Mouse (Mus musculus) intestine, embryonic 15.5 days (tissue): ENCODE results near the gene Dlx5. TPM values are rescaled to one million over a fixed set of nuclear protein-coding genes. Genes with fewer than 3 reads are reported as not detected.

ENCODE experiments used
- ATAC-seq: fragments of 200-750 bp; cut with Nextera tagmentation; 2 replicates; pipeline ENCODE4 v1.8.0; 2017; ENCODE audit warnings: moderate TSS enrichment, moderate library complexity
- H3K27ac ChIP-seq: fragments of 300-500 bp; sonication (generic); 2 replicates; pipeline ENCODE4 v1.5.1; 2015; ENCODE audit warnings: mild to moderate bottlenecking, inconsistent platforms
- H3K27me3 ChIP-seq: fragments of 300-500 bp; sonication (generic); replicated peaks from 2 replicates; pipeline ENCODE4 v1.6.1; 2015; ENCODE audit warnings: inconsistent platforms
- H3K36me3 ChIP-seq: fragments of 300-500 bp; sonication (generic); 2 replicates; pipeline ENCODE4 v1.6.1; 2015; ENCODE audit warnings: inconsistent platforms
- H3K4me1 ChIP-seq: fragments of 300-500 bp; sonication (generic); replicated peaks from 2 replicates; pipeline ENCODE4 v1.6.1; 2015; ENCODE audit warnings: inconsistent platforms
- H3K4me2 ChIP-seq: fragments of 300-500 bp; sonication (generic); replicated peaks from 2 replicates; pipeline ENCODE4 v1.6.1; 2015; ENCODE audit warnings: mild to moderate bottlenecking, inconsistent platforms
- H3K4me3 ChIP-seq: fragments of 300-500 bp; sonication (generic); replicated peaks from 2 replicates; pipeline ENCODE4 v1.5.1; 2015; ENCODE audit warnings: inconsistent platforms
- H3K9ac ChIP-seq: fragments of 300-500 bp; sonication (generic); 2 replicates; pipeline ENCODE4 v1.6.1; 2015; ENCODE audit warnings: inconsistent platforms
- H3K9me3 ChIP-seq: fragments of 300-500 bp; sonication (generic); 2 replicates; pipeline ENCODE4 v1.6.1; 2016; ENCODE audit warnings: inconsistent platforms
- WGBS: fragments of 180-500 bp; shearing (Covaris S2); methylation state at CpG from one replicate; pipeline ENCODE4 v1.1.7; 2015; 5-methylcytosine and 5-hydroxymethylcytosine counted together
- polyA plus RNA-seq: library from polyadenylated mRNA; unstranded; fragments of >200 nt; fragmentation: Nextera tagmentation; extraction: Ambion mirVana; gene quantifications from 2 replicates; pipeline ENCODE4 v1.2.1, GENCODE M21; 2015

The Dlx5 gene
- polyA plus RNA-seq, 1 experiment from 2014 or later = 2.1 TPM

- peaks cover 27% of the 10 kb centered on the region for H3K4me1 ChIP-seq
- WGBS = 6% methylated on average over 11 of the region's 11 CpGs
- H3K27me3 ChIP-seq = peaks cover 86% of the 10 kb centered on the region
- no peak overlapping the region for H3K27ac ChIP-seq
- no peaks in the 10 kb centered on the region for H3K9me3 ChIP-seq
- no peaks in the 10 kb centered on the region for H3K36me3 ChIP-seq
- H3K4me3 ChIP-seq = no peak overlapping the region
- ATAC-seq = no peak
- peak overlapping the region; percentile 84; the same call in 1 of the 2 replicates for H3K4me2 ChIP-seq
- no peak overlapping the region for H3K9ac ChIP-seq
Measured at GRCm38 (mm10) chr6:6861798-6862428, 20.0 kb downstream of the Dlx5 start.

- peaks cover 88% of the 10 kb centered on the region for H3K27me3 ChIP-seq
- WGBS = 1% methylated on average over 21 of the region's 21 CpGs
- no peak overlapping the region for H3K27ac ChIP-seq
- H3K4me1 ChIP-seq = peaks cover 27% of the 10 kb centered on the region
- no peak overlapping the region for H3K4me3 ChIP-seq
- H3K9me3 ChIP-seq = no peaks in the 10 kb centered on the region
- 0 out of 2 replicates have a peak overlapping the region, but pooled peaks have one; percentile 30 for H3K4me2 ChIP-seq
- no peaks in the 10 kb centered on the region for H3K36me3 ChIP-seq
- H3K9ac ChIP-seq = no peak overlapping the region
- ATAC-seq = no peak
Measured at GRCm38 (mm10) chr6:6861086-6861797, 20.6 kb downstream of the Dlx5 start.

GRCm38 (mm10) chr6:6860411-6861085 lies 21.3 kb downstream of the Dlx5 start:
- Histone ChIP-seq H3K27me3 (peaks cover 88% of the 10 kb centered on the region), H3K9me3 (no peaks in the 10 kb centered on the region), H3K4me1 (peaks cover 27% of the 10 kb centered on the region), H3K36me3 (no peaks in the 10 kb centered on the region), H3K4me2 (peak overlapping the region; percentile 30; the same call in 1 of the 2 replicates), H3K27ac (no peak overlapping the region), H3K9ac (no peak overlapping the region), H3K4me3 (no peak overlapping the region)
- ATAC-seq = no peak
- under 1% methylated on average over 33 of the region's 33 CpGs for WGBS

- H3K4me2 ChIP-seq = peak overlapping the region; percentile 30; the same call in 1 of the 2 replicates
Measured at GRCm38 (mm10) chr6:6859950-6860410, 21.9 kb downstream of the Dlx5 start.

GRCm38 (mm10) chr6:6859111-6859949 lies 22.6 kb downstream of the Dlx5 start:
- 4% methylated on average over 19 of the region's 19 CpGs for WGBS
- Histone ChIP-seq H3K36me3 (no peaks in the 10 kb centered on the region), H3K9me3 (no peaks in the 10 kb centered on the region), H3K27ac (no peak overlapping the region), H3K4me1 (peaks cover 27% of the 10 kb centered on the region), H3K4me3 (no peak overlapping the region), H3K4me2 (no peak overlapping the region), H3K9ac (no peak overlapping the region), H3K27me3 (peaks cover 89% of the 10 kb centered on the region)
- no peak for ATAC-seq

More at GRCm38 (mm10) chr6:6859950-6860410, 21.9 kb downstream of the Dlx5 start:
- peaks cover 27% of the 10 kb centered on the region for H3K4me1 ChIP-seq
- no peak for ATAC-seq
- no peak overlapping the region for H3K27ac ChIP-seq
- no peak overlapping the region for H3K4me3 ChIP-seq
- no peak overlapping the region for H3K9ac ChIP-seq
- WGBS = 1% methylated on average over 21 of the region's 21 CpGs
- peaks cover 88% of the 10 kb centered on the region for H3K27me3 ChIP-seq
- H3K36me3 ChIP-seq = no peaks in the 10 kb centered on the region
- no peaks in the 10 kb centered on the region for H3K9me3 ChIP-seq

GRCm38 (mm10) chr6:6858571-6858970 lies 23.3 kb downstream of the Dlx5 start:
- WGBS = 0% methylated on average over 1 of the region's 1 CpGs
- ATAC-seq = no peak
- no peak overlapping the region for H3K9ac ChIP-seq
- H3K27me3 ChIP-seq = peaks cover 85% of the 10 kb centered on the region
- no peak overlapping the region for H3K27ac ChIP-seq
- no peak overlapping the region for H3K4me3 ChIP-seq
- no peak overlapping the region for H3K4me2 ChIP-seq
- H3K9me3 ChIP-seq = no peaks in the 10 kb centered on the region
- H3K4me1 ChIP-seq = peaks cover 22% of the 10 kb centered on the region
- H3K36me3 ChIP-seq = no peaks in the 10 kb centered on the region

DNA sequence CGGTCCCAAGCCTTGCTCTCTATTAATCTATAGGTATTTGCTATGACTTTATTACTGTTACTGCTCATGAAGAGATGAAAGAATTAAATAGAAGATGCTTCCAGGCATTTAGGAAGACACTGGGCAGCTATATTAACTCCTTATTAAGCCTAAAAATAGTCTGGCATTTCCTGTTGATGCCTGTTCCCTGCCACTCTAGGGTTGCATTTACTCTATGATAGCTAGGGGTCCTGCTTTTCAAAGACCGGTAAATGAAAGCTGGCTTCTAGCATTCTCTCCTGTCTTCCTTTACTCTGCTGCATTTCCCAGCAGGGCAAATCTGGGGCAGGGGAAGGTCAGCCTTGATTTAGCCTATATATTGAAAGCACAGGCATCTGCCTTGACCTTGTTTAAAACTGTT lies 24.1 kb downstream of the Dlx5 start:
- 11% methylated on average over 2 of the region's 2 CpGs for WGBS
- H3K36me3 ChIP-seq = no peaks in the 10 kb centered on the region

GRCm38 (mm10) chr6:6856881-6857280 lies 25.0 kb downstream of the Dlx5 start:
- H3K27me3 ChIP-seq = peaks cover 85% of the 10 kb centered on the region

More for the DNA sequence above, 24.1 kb downstream of the Dlx5 start:
- Histone ChIP-seq H3K4me1 (peaks cover 15% of the 10 kb centered on the region), H3K27me3 (peaks cover 84% of the 10 kb centered on the region), H3K27ac (no peak overlapping the region), H3K9ac (no peak overlapping the region), H3K4me3 (no peak overlapping the region), H3K9me3 (no peaks in the 10 kb centered on the region), H3K4me2 (no peak overlapping the region)
- ATAC-seq = no peak

DNA sequence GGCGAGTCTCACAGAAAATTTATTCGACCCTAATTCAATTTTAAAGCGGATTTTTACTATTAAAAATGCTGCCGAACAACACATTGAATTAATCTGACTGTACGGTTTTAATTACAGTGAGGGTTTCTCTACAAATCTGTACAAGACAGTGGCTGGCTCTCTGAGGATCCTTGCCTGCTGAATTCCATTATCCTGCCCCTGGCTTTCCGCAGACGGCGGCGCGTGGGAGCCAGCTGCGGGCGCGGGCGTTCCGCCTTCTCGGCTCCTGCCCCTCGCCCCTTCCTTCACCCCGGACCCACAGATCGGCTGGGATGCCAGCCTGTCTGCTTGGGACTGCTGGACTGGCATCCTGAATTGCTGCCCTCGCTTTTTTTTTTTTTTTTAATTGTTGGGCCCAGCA lies 25.6 kb downstream of the Dlx5 start:
- ATAC-seq = no peak
- no peaks in the 10 kb centered on the region for H3K9me3 ChIP-seq
- peaks cover 89% of the 10 kb centered on the region for H3K27me3 ChIP-seq
- no peak overlapping the region for H3K4me3 ChIP-seq
- no peak overlapping the region for H3K27ac ChIP-seq
- peaks cover 11% of the 10 kb centered on the region; the same call in 1 of the 2 replicates for H3K4me1 ChIP-seq
- no peaks in the 10 kb centered on the region for H3K36me3 ChIP-seq
- 2% methylated on average over 20 of the region's 20 CpGs for WGBS
- no peak overlapping the region for H3K9ac ChIP-seq
- no peak overlapping the region for H3K4me2 ChIP-seq

More at GRCm38 (mm10) chr6:6856881-6857280, 25.0 kb downstream of the Dlx5 start:
- WGBS = 6% methylated on average over 4 of the region's 4 CpGs
- peaks cover 11% of the 10 kb centered on the region; the same call in 1 of the 2 replicates for H3K4me1 ChIP-seq
- H3K36me3 ChIP-seq = no peaks in the 10 kb centered on the region
- no peak for ATAC-seq
- H3K4me3 ChIP-seq = no peak overlapping the region
- H3K4me2 ChIP-seq = no peak overlapping the region
- H3K9me3 ChIP-seq = no peaks in the 10 kb centered on the region
- H3K27ac ChIP-seq = no peak overlapping the region
- H3K9ac ChIP-seq = no peak overlapping the region

DNA sequence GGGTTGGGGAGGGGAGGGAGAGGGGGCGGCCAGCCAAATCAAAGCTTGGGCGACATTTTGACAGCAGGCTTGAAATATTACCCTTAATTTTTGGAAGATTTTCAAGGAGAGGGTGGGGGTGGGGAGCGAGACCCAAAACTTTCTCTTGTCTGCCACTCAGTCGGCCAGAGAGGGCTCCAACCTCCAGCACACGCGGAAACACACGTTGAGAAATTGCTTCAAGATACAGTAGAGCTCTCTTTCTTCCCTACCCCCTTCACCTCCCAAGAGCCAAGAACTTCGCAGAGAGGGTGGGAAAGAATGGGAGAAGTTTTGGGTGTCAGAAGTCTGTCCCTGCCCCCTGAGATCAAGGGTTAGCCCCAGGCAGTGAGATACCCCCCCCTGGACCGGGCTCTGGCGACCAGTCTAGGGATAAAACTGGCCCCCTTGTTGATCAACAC lies 26.1 kb downstream of the Dlx5 start:
- no peak overlapping the region for H3K4me3 ChIP-seq
- H3K36me3 ChIP-seq = no peaks in the 10 kb centered on the region
- H3K27me3 ChIP-seq = peaks cover 89% of the 10 kb centered on the region
- no peak overlapping the region for H3K27ac ChIP-seq
- no peaks in the 10 kb centered on the region for H3K9me3 ChIP-seq
- no peak overlapping the region for H3K4me2 ChIP-seq
- ATAC-seq = no peak
- peaks cover 9% of the 10 kb centered on the region; the same call in 1 of the 2 replicates for H3K4me1 ChIP-seq
- no peak overlapping the region for H3K9ac ChIP-seq
- 2% methylated on average over 10 of the region's 10 CpGs for WGBS

DNA sequence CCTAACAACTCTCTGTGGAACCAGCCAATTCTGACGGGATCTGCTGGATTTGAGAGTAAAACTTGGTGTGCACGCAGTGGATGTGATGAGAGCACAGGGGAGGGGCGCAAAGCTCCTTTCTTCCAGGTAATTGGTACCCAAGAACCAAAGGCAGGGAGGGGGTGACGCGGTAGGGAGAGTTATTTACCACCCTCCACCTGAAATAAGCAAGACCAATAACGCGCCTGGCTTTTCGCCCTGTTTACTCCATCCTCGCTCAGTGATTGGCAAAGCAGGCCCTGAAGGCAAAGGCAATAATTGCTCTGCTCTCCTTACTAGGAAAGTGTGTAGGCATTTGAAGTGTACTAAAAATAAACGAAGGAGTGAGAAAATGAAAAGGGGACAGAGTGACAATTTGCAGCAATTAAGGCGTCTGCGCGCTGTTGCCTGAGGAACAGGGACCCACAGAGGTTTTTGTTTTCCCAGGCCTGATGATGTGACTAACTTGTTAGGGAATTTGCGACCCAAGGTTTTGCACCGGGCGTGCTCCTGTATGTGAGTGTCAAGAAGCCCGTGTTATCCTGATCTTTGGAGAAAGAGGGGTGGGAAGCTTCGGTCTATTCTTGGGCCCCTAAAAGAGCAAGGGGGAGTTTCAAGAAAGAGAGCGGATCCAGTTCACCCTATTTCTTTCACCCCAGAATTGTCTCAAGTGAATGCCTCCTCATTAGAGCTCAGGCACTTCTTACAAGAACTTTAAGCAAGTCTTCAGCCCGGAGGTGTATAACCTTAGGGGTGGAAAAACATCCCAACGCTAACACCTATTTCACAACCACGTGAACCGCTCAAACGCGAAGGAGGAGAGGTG lies 26.8 kb downstream of the Dlx5 start:
- Histone ChIP-seq H3K4me3 (no peak overlapping the region), H3K9me3 (no peaks in the 10 kb centered on the region), H3K36me3 (no peaks in the 10 kb centered on the region), H3K27me3 (peaks cover 89% of the 10 kb centered on the region), H3K27ac (no peak overlapping the region), H3K4me1 (peaks cover 4% of the 10 kb centered on the region; the same call in 1 of the 2 replicates), H3K9ac (no peak overlapping the region), H3K4me2 (no peak overlapping the region)
- WGBS = 2% methylated on average over 25 of the region's 25 CpGs
- no peak for ATAC-seq
